In genomic region chrX:132349779-132350178, GRCm38 (mm10) we compare ENCODE assay signal across 30 mouse cellular contexts.
DNase-seq lines count a peak whose midpoint lies in the region; ATAC-seq and TF ChIP-seq lines count a peak whose summit lies in the region.
"Had no signal": no experiment of that assay in that cellular context is flagged by ENCODE, and none has a peak within 500 bp of the region (broad histone marks: within the 10 kb centered on the region; RNA-seq: fewer than 3 reads in every experiment).

No protein-coding gene starts in this region.

- H3K27ac ChIP-seq in hindbrain, embryonic 11.5 days (ENCODE audit: low read depth, low read length): no peak overlapping the region
- no peak overlapping the region for H3K27ac ChIP-seq in hindbrain, embryonic 10.5 days
- H3K27ac ChIP-seq in midbrain, embryonic 14.5 days (replicated peaks; ENCODE audit: low read depth, low read length): no peak overlapping the region
- H3K27ac ChIP-seq in midbrain, embryonic 13.5 days: no peak overlapping the region
- H3K27ac ChIP-seq in gastrocnemius, adult 2 months: no peak overlapping the region
- H3K27ac ChIP-seq: forebrain, embryonic 10.5 days; forebrain, embryonic 13.5 days; heart, embryonic 15.5 days; hindbrain, embryonic 13.5 days; intestine, embryonic 15.5 days had no signal

- TF ChIP-seq CTCF in gastrocnemius, adult 2 months (IDR thresholded peaks at IDR 0.05): no peak

- no peak overlapping the region for H3K4me3 ChIP-seq in hindbrain, embryonic 11.5 days (ENCODE audit: low read depth, low read length)
- H3K4me3 ChIP-seq in hindbrain, embryonic 10.5 days: no peak overlapping the region
- no peak overlapping the region for H3K4me3 ChIP-seq in midbrain, embryonic 14.5 days (replicated peaks; ENCODE audit: low read depth, low read length)
- H3K4me3 ChIP-seq in midbrain, embryonic 13.5 days (replicated peaks): no peak overlapping the region
- no peak overlapping the region for H3K4me3 ChIP-seq in gastrocnemius, adult 2 months
- H3K4me3 ChIP-seq: forebrain, embryonic 10.5 days; forebrain, embryonic 13.5 days; heart, embryonic 12.5 days; heart, embryonic 15.5 days; hindbrain, embryonic 13.5 days; intestine, embryonic 15.5 days had no signal

- no peak overlapping the region for H3K4me2 ChIP-seq in hindbrain, embryonic 11.5 days (replicated peaks; ENCODE audit: low read depth, low read length)
- no peak overlapping the region for H3K4me2 ChIP-seq in midbrain, embryonic 14.5 days (ENCODE audit: low read length)
- H3K4me2 ChIP-seq in midbrain, embryonic 13.5 days (replicated peaks): no peak overlapping the region
- H3K4me2 ChIP-seq: forebrain, embryonic 13.5 days; heart, embryonic 12.5 days; heart, embryonic 15.5 days; hindbrain, embryonic 13.5 days; intestine, embryonic 15.5 days had no signal

- peak; percentile 61 for ATAC-seq in hindbrain, embryonic 11.5 days (ENCODE audit: low FRiP score)
- ATAC-seq in midbrain, embryonic 14.5 days (ENCODE audit: low FRiP score, low TSS enrichment): no peak
- no peak for ATAC-seq in midbrain, embryonic 13.5 days
- ATAC-seq: forebrain, embryonic 13.5 days; forebrain, embryonic 16.5 days; hindbrain, embryonic 16.5 days; intestine, embryonic 15.5 days; Patski had no signal

- DNase-seq in hindbrain, embryonic 11.5 days (ENCODE audit: low spot score): peak; percentile 6
- DNase-seq in hindbrain, embryonic 10.5 days (ENCODE audit: low spot score): no peak
- DNase-seq in midbrain, embryonic 14.5 days: peak; percentile 11
- DNase-seq in brain, adult 2 months (ENCODE audit: low read depth, low spot score): peak; percentile 0
- DNase-seq in embryo, embryonic 10.5 days (ENCODE audit: low spot score): peak; percentile 2
- DNase-seq in gastrocnemius, postnatal 25 days: no peak
- no peak for DNase-seq in gastrocnemius, adult 2 months
- DNase-seq: adrenal gland, postnatal 10 days; adrenal gland, postnatal 36 days; B cell, adult 2 months; cerebellum, adult 11-12 months; cerebellum, adult 8-10 months; cerebellum, postnatal 10 days; cerebellum, postnatal 36 days; gastrocnemius, postnatal 14 days; heart, adult 18-20 months; heart, postnatal 10 days; heart, postnatal 4 days had no signal

- H3K36me3 ChIP-seq in hindbrain, embryonic 11.5 days (ENCODE audit: control insufficient read depth, insufficient read depth, low read length): no peaks in the 10 kb centered on the region
- no peaks in the 10 kb centered on the region for H3K36me3 ChIP-seq in hindbrain, embryonic 10.5 days
- H3K36me3 ChIP-seq in midbrain, embryonic 14.5 days (ENCODE audit: control insufficient read depth, insufficient read depth, low read length): no peaks in the 10 kb centered on the region
- no peaks in the 10 kb centered on the region for H3K36me3 ChIP-seq in midbrain, embryonic 13.5 days
- H3K36me3 ChIP-seq: forebrain, embryonic 10.5 days; G1E; heart, embryonic 12.5 days; heart, embryonic 15.5 days; hindbrain, embryonic 13.5 days; intestine, embryonic 15.5 days had no signal

- no peaks in the 10 kb centered on the region for H3K9me3 ChIP-seq in hindbrain, embryonic 11.5 days (ENCODE audit: control insufficient read depth, low read length)
- H3K9me3 ChIP-seq in hindbrain, embryonic 10.5 days: no peaks in the 10 kb centered on the region
- no peaks in the 10 kb centered on the region for H3K9me3 ChIP-seq in midbrain, embryonic 14.5 days (ENCODE audit: control insufficient read depth, low read length)
- no peaks in the 10 kb centered on the region for H3K9me3 ChIP-seq in midbrain, embryonic 13.5 days
- H3K9me3 ChIP-seq: forebrain, embryonic 10.5 days; forebrain, embryonic 13.5 days; G1E; heart, embryonic 12.5 days; heart, embryonic 15.5 days; hindbrain, embryonic 13.5 days; intestine, embryonic 15.5 days had no signal

- WGBS in hindbrain, embryonic 11.5 days: 47% methylated on average over 1 of the region's 1 CpGs
- 49% methylated on average over 1 of the region's 1 CpGs for WGBS in hindbrain, embryonic 10.5 days
- 25% methylated on average over 1 of the region's 1 CpGs for WGBS in midbrain, embryonic 14.5 days
- 42% methylated on average over 1 of the region's 1 CpGs for WGBS in midbrain, embryonic 13.5 days

- no peaks in the 10 kb centered on the region for H3K27me3 ChIP-seq in hindbrain, embryonic 11.5 days (ENCODE audit: control insufficient read depth, insufficient read depth, low read length)
- H3K27me3 ChIP-seq in hindbrain, embryonic 10.5 days (ENCODE audit: insufficient read depth, poor library complexity, severe bottlenecking): no peaks in the 10 kb centered on the region
- H3K27me3 ChIP-seq in midbrain, embryonic 14.5 days (ENCODE audit: control insufficient read depth, insufficient read depth, low read length): no peaks in the 10 kb centered on the region
- H3K27me3 ChIP-seq in midbrain, embryonic 13.5 days: no peaks in the 10 kb centered on the region
- H3K27me3 ChIP-seq: CH12.LX; forebrain, embryonic 13.5 days; heart, embryonic 12.5 days; heart, embryonic 15.5 days; hindbrain, embryonic 13.5 days; intestine, embryonic 15.5 days had no signal

- no peaks in the 10 kb centered on the region for H3K4me1 ChIP-seq in hindbrain, embryonic 11.5 days (replicated peaks; ENCODE audit: control insufficient read depth, insufficient read depth, low read length)
- H3K4me1 ChIP-seq in hindbrain, embryonic 10.5 days (replicated peaks): no peaks in the 10 kb centered on the region
- no peaks in the 10 kb centered on the region for H3K4me1 ChIP-seq in midbrain, embryonic 14.5 days (ENCODE audit: control insufficient read depth, insufficient read depth, low read length)
- no peaks in the 10 kb centered on the region for H3K4me1 ChIP-seq in midbrain, embryonic 13.5 days (replicated peaks)
- H3K4me1 ChIP-seq: forebrain, embryonic 10.5 days; forebrain, embryonic 13.5 days; heart, embryonic 12.5 days; heart, embryonic 15.5 days; hindbrain, embryonic 13.5 days; intestine, embryonic 15.5 days had no signal

- intact Hi-C loops in gastrocnemius, adult 2 months (cut with DNase I): no loop called here

- no peak overlapping the region for H3K9ac ChIP-seq in hindbrain, embryonic 11.5 days (ENCODE audit: low read depth, low read length)
- H3K9ac ChIP-seq in midbrain, embryonic 14.5 days (replicated peaks; ENCODE audit: low read length): no peak overlapping the region
- H3K9ac ChIP-seq in midbrain, embryonic 13.5 days (replicated peaks): no peak overlapping the region
- H3K9ac ChIP-seq: forebrain, embryonic 13.5 days; heart, embryonic 12.5 days; heart, embryonic 15.5 days; hindbrain, embryonic 13.5 days; intestine, embryonic 15.5 days had no signal

Comparison
In these comparisons a context has a peak if more than half of its experiments do, and no peak if none do; other contexts are left out.
1. DNase-seq: peak in hindbrain, embryonic 11.5 days (single experiment), midbrain, embryonic 14.5 days (single experiment), brain, adult 2 months (single experiment) and embryo, embryonic 10.5 days (single experiment); none in hindbrain, embryonic 10.5 days (single experiment), gastrocnemius, postnatal 25 days (single experiment) and gastrocnemius, adult 2 months (single experiment).